Mouse (Mus musculus) ES-CJ7 (cell line): Measurements from ENCODE around the gene Pex6.

Experiments used
- DNase-seq: peaks from one replicate; pipeline ENCODE4 v3.0.0; 2011; ENCODE audit warnings: low read depth, low spot score

The Pex6 gene

DNA sequence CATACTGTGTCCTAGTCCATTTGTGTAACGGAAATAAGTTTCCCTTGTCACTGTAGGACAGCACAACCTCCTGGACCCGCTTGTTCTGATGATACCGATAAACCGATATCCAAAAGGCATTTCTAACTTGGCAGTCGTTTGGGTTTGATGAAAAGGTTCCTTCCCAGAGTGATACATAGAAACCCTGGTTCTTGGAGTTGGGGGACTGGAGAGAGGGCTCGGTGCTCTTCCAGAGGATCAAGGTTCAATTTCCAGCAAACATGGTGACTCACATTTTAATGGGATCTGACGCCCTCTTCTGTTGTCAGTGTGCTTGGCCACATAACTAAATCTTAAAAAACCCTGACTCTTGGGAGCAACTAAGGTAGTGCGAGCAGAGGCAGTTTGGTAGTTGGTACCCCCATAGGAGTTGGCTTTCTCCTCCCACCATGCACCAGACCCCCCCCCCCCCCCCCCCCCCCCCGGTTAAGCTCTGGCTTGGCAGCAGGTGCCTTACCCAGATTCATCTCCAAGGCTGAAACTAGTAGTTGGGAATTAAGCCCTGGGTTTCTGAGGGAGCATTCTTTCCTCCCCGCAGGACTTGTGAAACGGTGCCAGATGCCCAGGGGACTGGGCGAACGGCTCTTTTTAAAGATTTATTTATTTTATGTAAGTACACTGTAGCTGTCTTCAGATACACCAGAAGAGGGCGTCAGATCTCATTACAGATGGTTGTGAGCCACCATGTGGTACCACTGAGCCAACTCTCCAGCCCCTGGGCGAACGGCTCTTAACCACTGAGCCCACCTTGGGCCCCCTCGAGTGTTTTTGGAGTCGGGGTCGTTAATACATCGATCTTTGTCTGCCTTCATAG, 62.2 kb downstream of the Pex6 start:
- no peak for DNase-seq

DNA sequence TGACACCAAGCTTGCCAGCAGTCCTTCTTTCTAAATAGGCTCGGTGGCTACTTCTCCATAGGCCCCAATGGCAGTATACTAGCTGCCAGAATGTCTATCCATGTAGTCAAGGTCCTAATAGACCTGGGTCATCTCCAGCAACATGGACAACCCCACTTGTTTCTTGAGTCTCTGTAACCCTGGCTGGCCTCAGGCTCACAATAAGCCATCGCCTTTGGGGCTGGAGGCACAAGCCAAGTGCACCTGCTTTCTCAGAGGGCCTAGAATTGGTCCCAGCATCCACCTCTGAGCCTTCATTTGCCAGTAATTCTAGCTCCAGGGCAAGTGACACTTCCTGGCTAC, 62.8 kb downstream of the Pex6 start:
- DNase-seq: no peak

- no peak for DNase-seq
Measured at GRCm38 (mm10) chr17:46775070-46775469, 63.8 kb downstream of the Pex6 start.
